8 mouse cellular contexts compared by ENCODE assay signal in the genomic region with DNA sequence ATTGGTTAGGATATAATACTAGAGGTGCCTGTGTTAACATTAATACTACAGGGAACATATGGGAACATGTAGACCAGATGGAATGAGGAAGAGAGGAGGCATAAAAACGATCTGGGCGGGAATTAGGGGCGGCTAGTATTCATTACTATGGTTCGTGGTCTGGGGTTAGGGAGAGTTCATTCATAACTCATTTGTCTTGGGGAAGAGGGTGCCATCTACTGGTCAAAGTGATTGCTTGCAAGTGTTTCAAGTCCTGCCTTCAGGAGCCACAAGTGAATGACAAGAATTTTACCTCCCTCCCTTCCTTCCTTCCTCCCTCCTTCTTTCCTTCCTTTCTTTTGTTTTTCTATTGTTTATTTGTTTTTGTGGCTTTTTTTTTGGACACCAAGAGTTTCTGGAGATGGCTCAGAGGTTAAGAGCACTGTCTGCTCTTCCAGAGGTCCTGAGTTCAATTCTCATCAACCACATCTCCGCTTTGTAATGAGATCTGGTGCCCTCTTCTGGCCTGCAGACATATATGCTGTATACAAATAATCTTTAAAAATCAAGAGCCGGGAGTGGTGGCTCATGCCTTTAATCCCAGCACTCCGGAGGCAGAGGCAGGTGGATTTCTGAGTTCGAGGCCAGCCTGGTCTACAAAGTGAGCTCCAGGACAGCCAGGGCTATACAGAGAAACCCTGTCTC. TPM values are rescaled to one million over a fixed set of nuclear protein-coding genes. Genes with fewer than 3 reads are reported as not detected.
DNase-seq lines count a peak whose midpoint lies in the region; ATAC-seq and TF ChIP-seq lines count a peak whose summit lies in the region.

No protein-coding gene starts in this region.

- TF ChIP-seq CTCF in C2C12 (IDR thresholded peaks at IDR 0.05; ENCODE audit: control insufficient read depth, insufficient read depth, insufficient read length): peak; percentile 49
- TF ChIP-seq CTCF in brain, embryonic 14.5 days (IDR thresholded peaks at IDR 0.05; ENCODE audit: borderline replicate concordance, extremely low read depth, insufficient read depth, insufficient read length): peak; percentile 81
- no peak for TF ChIP-seq CTCF in thymus, adult 2 months (IDR thresholded peaks at IDR 0.05; ENCODE audit: borderline replicate concordance, control insufficient read depth, extremely low read depth, insufficient read depth, low read length, poor library complexity)

- 25% methylated on average over 8 of the region's 8 CpGs for whole genome bisulfite sequencing in thymus, adult 2 months

- no peaks in the 10 kb centered on the region for H3K79me3 ChIP-seq in C2C12 (ENCODE audit: low read depth)

- no peaks in the 10 kb centered on the region for H3K27me3 ChIP-seq in C2C12 (ENCODE audit: control insufficient read depth, insufficient read depth, insufficient read length)
- no peaks in the 10 kb centered on the region for H3K27me3 ChIP-seq in thymus, adult 2 months (ENCODE audit: control insufficient read depth, insufficient read depth, low read length)

- peak; percentile 60 for ATAC-seq in erythroid progenitor cell, adult 5-6 weeks (replicated peaks; ENCODE audit: low FRiP score, poor library complexity, severe bottlenecking)

- H3K4me3 ChIP-seq in C2C12 (ENCODE audit: insufficient read depth, poor library complexity, severe bottlenecking): no peak overlapping the region
- no peak overlapping the region for H3K4me3 ChIP-seq in thymus, adult 2 months (ENCODE audit: control insufficient read depth, insufficient read depth, low read length)

- H3K4me1 ChIP-seq in thymus, adult 2 months (replicated peaks; ENCODE audit: control insufficient read depth, insufficient read depth, low read length): peaks cover 10% of the 10 kb centered on the region

- no peak overlapping the region for H3K27ac ChIP-seq in thymus, adult 2 months (ENCODE audit: control insufficient read depth, insufficient read depth, low read length)

- H3K79me2 ChIP-seq in C2C12 (ENCODE audit: control insufficient read depth, insufficient read depth): no peaks in the 10 kb centered on the region

- peak; percentile 71 for DNase-seq in gastrocnemius, adult 18-20 months (ENCODE audit: low spot score)
- no peak for DNase-seq in gastrocnemius, postnatal 10 days
- DNase-seq in brain, embryonic 14.5 days (ENCODE audit: low read depth): peak; percentile 96
- peak; percentile 38 to 62 for DNase-seq in kidney, postnatal 4 days
- DNase-seq in lung, postnatal 14 days: peak; percentile 56
- DNase-seq in thymus, adult 2 months: peak; percentile 66

- H3K36me3 ChIP-seq in C2C12 (ENCODE audit: control insufficient read depth, insufficient read depth): no peaks in the 10 kb centered on the region
- no peaks in the 10 kb centered on the region for H3K36me3 ChIP-seq in thymus, adult 2 months (ENCODE audit: control insufficient read depth, insufficient read depth, low read length)

- no peak for TF ChIP-seq POLR2A in brain, embryonic 14.5 days (IDR thresholded peaks at IDR 0.05; ENCODE audit: borderline replicate concordance, extremely low read depth, insufficient read depth, insufficient read length, poor library complexity, severe bottlenecking)
- TF ChIP-seq POLR2A in thymus, adult 2 months (IDR thresholded peaks at IDR 0.05; ENCODE audit: control insufficient read depth, extremely low read depth, insufficient read depth, low read length, poor library complexity): no peak

- no peak overlapping the region for H3ac ChIP-seq in C2C12 (ENCODE audit: control insufficient read depth, insufficient read length, low read depth)

TF ChIP-seq in C2C12, 6 proteins besides CTCF, POLR2A, EP300 and RAD21:
- no peak for TF ChIP-seq FOSL1 (IDR thresholded peaks at IDR 0.05; ENCODE audit: insufficient read depth, low read length, poor library complexity, severe bottlenecking)
- TF ChIP-seq MAX (IDR thresholded peaks at IDR 0.05): no peak
- no peak for TF ChIP-seq CEBPB (IDR thresholded peaks at IDR 0.05; ENCODE audit: low read depth)
- no peak for TF ChIP-seq MYOG (IDR thresholded peaks at IDR 0.05; ENCODE audit: control insufficient read depth, extremely low read depth, insufficient read length)
- no peak for TF ChIP-seq USF1 (IDR thresholded peaks at IDR 0.05; ENCODE audit: low read depth)
- no peak for TF ChIP-seq MYOD1 (IDR thresholded peaks at IDR 0.05; ENCODE audit: control insufficient read depth, insufficient read length, low read depth)

RNA-seq across cellular contexts. Expression of gene Pitpnc1, which starts 2.8 kb away (rescaled TPM):
- total RNA-seq in gastrocnemius, adult 18-20 months (2021): 10 to 100 TPM; 73.8 to 93.7 TPM
- 10 to 100 TPM; 53.2 to 54.7 TPM for total RNA-seq in gastrocnemius, postnatal 10 days (2021)
- polyA plus RNA-seq in C2C12 (2012; fragmentation: generic; extraction: Trizol): 0.25 TPM
- polyA plus RNA-seq in brain, embryonic 14.5 days (2012; rRNA removed): 23.9 and 30.2 TPM in 2 replicates
- 27.4 and 35.2 TPM in 2 replicates for total RNA-seq in erythroid progenitor cell, adult 5-6 weeks (2015; ENCODE audit: low replicate concordance)
- total RNA-seq in erythroid progenitor cell, adult 5-6 weeks (2017; ENCODE audit: low replicate concordance): 14.7 and 21.9 TPM in 2 replicates
- polyA plus RNA-seq in thymus, adult 2 months (2012; rRNA removed): 11.3 and 12.2 TPM in 2 replicates

RNA-seq across cellular contexts. Expression of gene Psmd12, which starts 6.0 kb away (rescaled TPM):
- 100 to 1,000 TPM; 101 to 110 TPM for total RNA-seq in gastrocnemius, adult 18-20 months (2021)
- 100 to 1,000 TPM; 103 to 108 TPM for total RNA-seq in gastrocnemius, postnatal 10 days (2021)
- polyA plus RNA-seq in C2C12 (2012; fragmentation: generic; extraction: Trizol): 77.0 TPM
- 57.9 and 63.5 TPM in 2 replicates for polyA plus RNA-seq in brain, embryonic 14.5 days (2012; rRNA removed)
- total RNA-seq in erythroid progenitor cell, adult 5-6 weeks (2015; ENCODE audit: low replicate concordance): 34.0 and 44.0 TPM in 2 replicates
- total RNA-seq in erythroid progenitor cell, adult 5-6 weeks (2017; ENCODE audit: low replicate concordance): 74.1 and 85.4 TPM in 2 replicates
- polyA plus RNA-seq in thymus, adult 2 months (2012; rRNA removed): 15.8 and 17.0 TPM in 2 replicates
